Mouse (Mus musculus): Measurements from ENCODE around the gene Zfp354a. TPM values are rescaled to one million over a fixed set of nuclear protein-coding genes. Genes with fewer than 3 reads are reported as not detected.

Gene Zfp354a
- total RNA-seq (2023), result not detected

GRCm38 (mm10) chr11:51059151-51059571, at the start of gene Zfp354a:
Zfp354a (plus strand) TSS chr11:51059257.

GRCm38 (mm10) chr11:51013936-51014335, 45.1 kb upstream of the Zfp354a start, which contains the start of gene Olfr54:
Olfr54 (plus strand) TSS chr11:51014236.

DNA sequence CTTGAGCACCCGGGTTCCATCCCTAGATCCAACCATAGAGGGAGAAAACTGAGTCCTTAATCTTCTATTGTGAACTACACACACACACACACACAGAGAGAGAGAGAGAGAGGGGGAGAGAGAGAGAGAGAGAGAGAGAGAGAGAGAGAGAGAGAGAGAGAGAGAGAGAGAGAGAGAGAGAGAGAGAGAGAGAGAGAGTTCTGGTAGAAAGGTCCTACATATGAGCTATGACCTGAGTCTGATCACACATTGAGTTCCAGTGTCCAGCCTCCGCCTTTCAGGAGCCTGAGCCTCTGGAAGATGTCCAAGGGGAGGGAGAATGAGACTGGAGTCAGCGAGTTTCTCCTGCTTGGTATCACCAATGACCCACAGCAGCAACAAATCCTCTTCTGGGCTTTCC, 11.2 kb upstream of the Zfp354a start, which contains the start of gene Olfr1375:
Olfr1375 (plus strand) TSS at position 301 of the 400 bp plus-strand sequence.

Other genes starting within 250 kb of the Zfp354a start
- gene Zfp354c, start 231.5 kb upstream of the Zfp354a start, total RNA-seq (2023), result 7.1 TPM
- 0.32 TPM for gene Zfp879, start 217.7 kb upstream of the Zfp354a start, total RNA-seq (2023)
- 3.1 TPM for gene Grm6, start 208.6 kb upstream of the Zfp354a start, total RNA-seq (2023)
- gene Zfp454, start 171.6 kb upstream of the Zfp354a start, total RNA-seq (2023), result not detected
- gene Zfp2, start 143.1 kb upstream of the Zfp354a start, total RNA-seq (2023), result 4.1 TPM
- gene Zfp354b, start 127.6 kb upstream of the Zfp354a start, total RNA-seq (2023), result not detected
- gene 4933414I15Rik, start 115.5 kb upstream of the Zfp354a start, total RNA-seq (2023), result not detected
- not detected for gene Prop1, start 105.5 kb upstream of the Zfp354a start, total RNA-seq (2023)
- gene Olfr1378, start 92.7 kb upstream of the Zfp354a start, total RNA-seq (2023), result not detected
- gene Olfr1377, start 77.3 kb upstream of the Zfp354a start, total RNA-seq (2023), result not detected
- gene Olfr51, start 55.7 kb upstream of the Zfp354a start, total RNA-seq (2023), result not detected
- not detected for gene Olfr54, start 45.0 kb upstream of the Zfp354a start, total RNA-seq (2023)
- gene Olfr1375, start 11.1 kb upstream of the Zfp354a start, total RNA-seq (2023), result not detected
- not detected for gene Gm12569, start 161.2 kb downstream of the Zfp354a start, total RNA-seq (2023)
- 376 TPM for gene Clk4, start 202.5 kb downstream of the Zfp354a start, total RNA-seq (2023)
- not detected for gene BC049762, start 203.8 kb downstream of the Zfp354a start, total RNA-seq (2023)
- 0.73 TPM for gene Col23a1, start 230.7 kb downstream of the Zfp354a start, total RNA-seq (2023)